Mouse (Mus musculus) regulatory T cell (primary cell): ENCODE results near the gene Bard1.

Source experiments
- in situ Hi-C: fragments of 300-600 bp; cut with MboI, MseI; formaldehyde crosslinking; loops from one replicate; pipeline ENCODE4 v1.15.1; 2025; ENCODE audit warnings: high pct_unique_total_duplicates

Bard1 gene

GRCm38 (mm10) chr1:71055454-71055853, 47.5 kb downstream of the Bard1 start:
- in situ Hi-C loops = no loop called here

GRCm38 (mm10) chr1:71052756-71053155, 50.2 kb downstream of the Bard1 start:
- in situ Hi-C loops = no loop called here

- in situ Hi-C loops = no loop called here
Measured at GRCm38 (mm10) chr1:71052252-71052651, 50.7 kb downstream of the Bard1 start.

GRCm38 (mm10) chr1:71045141-71045540, 57.8 kb downstream of the Bard1 start:
- in situ Hi-C loops = no loop called here

- in situ Hi-C loops = no loop called here
Measured at GRCm38 (mm10) chr1:71043951-71044350, 59.0 kb downstream of the Bard1 start.

GRCm38 (mm10) chr1:71036999-71037398, 65.9 kb downstream of the Bard1 start:
- in situ Hi-C loops = no loop called here

GRCm38 (mm10) chr1:71035565-71035964, 67.4 kb downstream of the Bard1 start:
- in situ Hi-C loops = no loop called here

GRCm38 (mm10) chr1:71022766-71023165, 80.2 kb downstream of the Bard1 start:
- in situ Hi-C loops = no loop called here

- in situ Hi-C loops = no loop called here
Measured at GRCm38 (mm10) chr1:71014345-71014744, 88.6 kb downstream of the Bard1 start.

- in situ Hi-C loops = no loop called here
Measured at GRCm38 (mm10) chr1:71005998-71006397, 96.9 kb downstream of the Bard1 start.

GRCm38 (mm10) chr1:71004177-71004576, 98.8 kb downstream of the Bard1 start:
- in situ Hi-C loops = no loop called here

GRCm38 (mm10) chr1:71003741-71004140, 99.2 kb downstream of the Bard1 start:
- in situ Hi-C loops = no loop called here

GRCm38 (mm10) chr1:70997377-70997993, 105.5 kb downstream of the Bard1 start:
- in situ Hi-C loops = no loop called here

- in situ Hi-C loops = no loop called here
Measured at GRCm38 (mm10) chr1:70996766-70997165, 106.2 kb downstream of the Bard1 start.
